Mouse (Mus musculus): ENCODE results near the gene Tomm40l.

The Tomm40l gene

GRCm38 (mm10) chr1:171193911-171194830 is 28.1 kb downstream of the Tomm40l start:
- no peak for DNase-seq (ENCODE audit: low spot score in 2 of 2)

GRCm38 (mm10) chr1:171193093-171193840 is 29.0 kb downstream of the Tomm40l start:
- DNase-seq (ENCODE audit: low spot score in 2 of 2) = no peak

GRCm38 (mm10) chr1:171192283-171192682 is 30.0 kb downstream of the Tomm40l start:
- no peak for DNase-seq (ENCODE audit: low spot score in 2 of 2)

DNA sequence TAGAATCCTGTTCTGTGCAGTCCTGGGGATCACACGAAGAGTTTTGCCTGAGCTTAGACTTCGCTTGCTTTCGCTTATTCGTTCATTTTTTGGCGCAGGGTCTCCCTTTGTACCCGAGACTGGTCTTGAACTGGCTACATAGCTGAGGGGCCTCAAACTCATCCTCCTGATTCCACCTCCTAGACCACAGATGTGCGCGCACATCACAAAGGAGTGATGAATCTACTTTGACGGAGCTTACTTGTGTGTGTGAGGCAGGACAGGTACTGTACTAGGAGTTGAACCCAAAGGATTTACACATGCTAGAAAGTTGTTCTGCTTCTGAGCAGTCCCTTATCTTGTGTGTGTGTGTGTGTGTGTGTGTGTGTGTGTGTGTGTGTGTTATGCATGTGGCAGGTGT is 31.5 kb downstream of the Tomm40l start:
- no peak for DNase-seq (ENCODE audit: low spot score in 2 of 2)

DNA sequence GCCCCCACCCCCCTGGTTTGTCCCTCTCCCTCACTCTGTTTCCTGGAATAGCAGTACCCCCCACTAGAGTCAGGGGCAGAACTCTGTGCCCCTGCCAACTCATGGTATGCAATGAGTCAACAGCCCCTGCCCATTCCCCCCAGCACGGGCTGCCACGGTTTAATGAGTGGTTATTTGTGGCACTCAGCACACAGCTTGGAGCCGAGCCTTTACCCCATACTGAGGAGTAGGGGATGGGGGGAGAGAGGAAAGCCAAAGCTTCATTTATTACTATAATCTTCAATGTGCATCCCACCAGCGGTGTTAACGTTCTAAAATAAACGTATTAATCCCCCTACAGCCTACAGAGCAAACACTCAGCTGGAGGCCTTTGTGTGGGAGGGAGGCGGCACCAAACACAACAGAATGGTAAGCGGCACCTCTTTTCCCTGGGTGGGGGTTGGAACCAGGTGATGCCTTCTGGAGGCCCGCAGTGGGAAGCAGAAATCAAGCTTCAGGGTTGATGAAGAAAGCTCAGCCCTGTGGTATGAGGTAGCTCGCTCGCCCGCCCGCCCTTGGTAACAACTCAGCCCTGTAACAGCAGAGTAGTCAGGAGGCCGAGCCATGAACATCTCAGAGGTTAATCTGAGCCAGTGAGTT is 32.7 kb downstream of the Tomm40l start:
- DNase-seq (ENCODE audit: low spot score in 2 of 2) = no peak

GRCm38 (mm10) chr1:171189046-171189445 is 33.3 kb downstream of the Tomm40l start:
- DNase-seq (ENCODE audit: low spot score in 2 of 2) = no peak

- DNase-seq (ENCODE audit: low spot score in 2 of 2) = no peak
Measured at GRCm38 (mm10) chr1:171187851-171188700, 34.2 kb downstream of the Tomm40l start.

- no peak for DNase-seq (ENCODE audit: low spot score in 2 of 2)
Measured at GRCm38 (mm10) chr1:171185655-171186054, 36.7 kb downstream of the Tomm40l start.

GRCm38 (mm10) chr1:171184314-171184713 is 38.0 kb downstream of the Tomm40l start:
- no peak for DNase-seq (ENCODE audit: low spot score in 2 of 2)

DNA sequence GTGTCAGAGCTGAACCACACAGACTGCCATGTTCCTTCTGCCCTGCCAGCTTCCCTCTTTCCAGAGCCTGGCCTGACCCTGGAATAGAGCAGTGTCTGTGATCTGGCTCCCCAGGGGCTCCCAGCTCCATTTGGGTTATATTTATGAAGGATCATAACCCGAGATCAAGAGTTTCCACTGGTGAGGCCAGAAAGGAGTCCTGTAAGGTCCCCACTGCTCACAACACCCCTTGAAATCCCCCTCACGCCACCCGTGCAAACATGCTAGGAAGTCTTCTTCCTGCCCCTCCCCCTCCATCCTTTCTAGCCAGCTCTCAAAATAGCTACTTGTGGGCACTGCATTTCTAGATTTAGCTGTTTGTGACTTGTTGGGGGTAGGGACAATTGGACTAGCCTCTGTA is 38.7 kb downstream of the Tomm40l start:
- DNase-seq (ENCODE audit: low spot score in 2 of 2) = no peak

DNA sequence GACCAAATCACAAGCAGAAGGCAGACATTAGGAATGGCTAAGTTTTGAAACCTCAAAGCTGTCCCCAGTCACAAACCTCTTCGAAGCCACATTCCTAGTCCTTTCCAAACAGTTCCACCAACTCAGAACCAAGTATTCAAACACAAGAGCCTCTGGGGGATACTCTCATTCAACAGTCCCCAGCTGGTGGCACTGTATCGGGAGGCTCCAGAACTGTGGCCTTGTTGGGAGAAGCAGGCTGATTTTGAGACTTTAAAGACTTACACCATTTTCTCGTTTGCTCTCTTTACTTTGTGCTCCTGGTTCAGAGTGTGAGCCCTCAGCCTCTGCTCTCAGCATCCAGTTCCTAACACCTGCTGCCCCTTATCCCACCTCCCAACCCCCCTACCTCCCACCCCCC is 39.3 kb downstream of the Tomm40l start:
- DNase-seq (ENCODE audit: low spot score in 2 of 2) = no peak

DNA sequence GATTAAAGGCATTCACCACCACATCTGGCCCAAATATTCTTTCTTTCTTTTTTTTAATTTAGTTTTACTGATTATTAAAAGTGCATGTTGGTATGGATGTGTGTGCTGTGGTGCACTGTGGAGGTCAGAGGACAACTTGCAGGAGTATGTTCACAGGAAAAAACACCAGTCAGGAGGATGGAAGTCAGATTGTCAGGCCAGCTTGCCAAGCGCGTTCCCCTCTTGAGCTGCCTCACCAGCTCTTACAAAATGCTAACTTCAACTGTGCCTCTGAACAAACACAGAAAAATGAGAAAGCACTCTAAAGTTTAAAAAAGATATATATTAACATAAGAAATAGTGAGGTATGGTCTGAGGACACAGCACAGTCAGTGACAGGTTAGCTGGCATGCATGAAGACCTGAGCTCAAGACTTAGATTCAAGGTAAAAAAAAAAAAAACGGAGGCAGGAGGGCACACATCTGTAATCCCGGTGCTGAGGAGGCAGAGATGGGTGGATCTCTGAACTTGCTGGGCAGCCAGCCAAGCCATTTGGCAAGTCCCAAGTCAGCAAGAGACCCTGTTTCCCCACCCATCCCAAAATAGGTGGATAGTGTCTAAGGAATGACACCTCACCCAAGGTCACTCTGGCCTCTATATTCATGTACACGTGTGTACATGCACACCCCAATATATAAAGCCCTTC is 42.7 kb downstream of the Tomm40l start:
- DNase-seq (ENCODE audit: low spot score in 2 of 2) = no peak

DNA sequence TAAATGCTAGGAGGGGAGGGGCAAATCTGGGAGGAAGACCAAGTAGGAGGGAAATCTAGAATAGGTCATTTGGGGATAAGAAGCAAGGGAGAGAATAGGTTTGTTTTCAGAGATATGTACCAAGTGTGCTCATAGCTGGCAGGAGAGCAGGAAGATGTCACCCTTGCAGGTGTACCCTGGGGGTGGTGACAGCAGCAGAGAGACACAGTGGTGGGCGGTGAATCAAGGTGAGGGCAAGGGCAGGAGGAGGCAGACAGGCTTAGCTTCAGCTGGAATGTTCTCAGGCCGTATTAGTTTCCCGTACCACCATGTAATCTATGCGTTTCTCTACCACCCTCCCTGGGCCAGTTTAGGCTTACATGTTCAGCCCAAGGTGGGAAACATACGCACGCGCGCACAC is 49.5 kb downstream of the Tomm40l start:
- no peak for DNase-seq (ENCODE audit: low spot score in 2 of 2)

DNA sequence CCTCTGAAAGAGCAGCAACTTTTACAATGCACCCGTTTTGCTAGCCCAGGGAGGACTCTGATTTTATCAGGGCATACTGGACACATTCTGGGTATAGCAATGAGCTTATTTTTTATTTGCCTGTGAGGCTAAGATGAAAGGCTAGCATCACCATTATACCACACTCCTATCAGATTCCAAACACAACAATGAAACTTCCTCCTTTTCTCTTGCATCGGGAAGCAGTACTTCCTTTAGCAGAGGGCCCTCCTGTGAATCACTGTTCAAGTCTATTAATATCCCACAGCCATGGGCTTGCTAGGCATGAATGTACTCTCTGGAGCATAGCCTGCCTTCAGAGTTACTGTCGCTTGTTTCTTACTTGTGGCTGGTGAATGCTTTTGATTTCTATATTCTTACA is 51.2 kb downstream of the Tomm40l start:
- DNase-seq (ENCODE audit: low spot score in 2 of 2) = no peak

DNA sequence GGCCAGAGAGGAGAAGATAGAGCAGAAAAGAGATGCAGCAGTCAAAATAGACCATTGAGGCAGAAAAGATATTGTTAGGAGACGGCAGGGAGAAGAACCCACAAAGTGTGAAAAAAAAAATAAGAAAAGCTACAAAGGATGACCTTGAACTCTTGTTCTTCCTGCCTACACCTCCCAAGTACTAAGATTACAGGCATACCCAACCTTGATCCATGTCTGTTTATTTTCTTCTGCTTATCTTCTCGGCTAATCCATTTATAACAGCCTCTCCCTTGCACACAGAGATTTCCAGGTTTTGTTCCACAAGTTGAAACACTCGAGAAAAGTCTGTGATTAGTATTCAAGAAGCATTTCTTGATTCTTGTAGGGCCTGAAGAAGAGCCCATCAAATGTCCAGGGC is 52.4 kb downstream of the Tomm40l start:
- DNase-seq (ENCODE audit: low spot score in 2 of 2) = no peak

- no peak for DNase-seq (ENCODE audit: low spot score in 2 of 2)
Measured at GRCm38 (mm10) chr1:171168906-171169305, 53.4 kb downstream of the Tomm40l start.
